Mouse (Mus musculus): Measurements from ENCODE around the gene Wfdc13.
A peak's percentile ranks its signal among the peaks of the same experiment; 100 is the strongest.
"Not testable (repeated sequence)": the region's sequence is repeated elsewhere in the genome, so short reads cannot be mapped to it uniquely, and the experiment has no call there.

The Wfdc13 gene

DNA sequence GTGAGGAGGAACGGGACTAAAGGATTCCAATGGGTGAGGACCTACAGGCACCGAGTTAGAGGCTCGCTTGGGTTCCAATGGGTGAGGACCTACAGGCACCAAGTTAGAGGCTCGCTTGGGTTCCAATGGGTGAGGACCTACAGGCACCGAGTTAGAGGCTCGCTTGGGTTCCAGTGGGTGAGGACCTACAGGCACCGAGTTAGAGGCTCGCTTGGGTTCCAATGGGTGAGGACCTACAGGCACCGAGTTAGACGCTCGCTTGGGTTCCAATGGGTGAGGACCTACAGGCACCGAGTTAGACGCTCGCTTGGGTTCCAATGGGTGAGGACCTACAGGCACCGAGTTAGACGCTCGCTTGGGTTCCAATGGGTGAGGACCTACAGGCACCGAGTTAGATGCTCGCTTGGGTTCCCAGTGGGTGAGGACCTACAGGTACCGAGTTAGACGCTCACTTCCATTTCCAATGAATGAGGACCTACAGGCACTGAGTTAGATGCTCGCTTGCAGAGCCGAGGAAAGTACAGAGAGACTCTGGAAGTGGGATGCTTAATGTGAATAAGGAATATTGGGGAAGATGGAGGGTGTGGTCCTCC lies 31.4 kb downstream of the Wfdc13 start:
- not testable (repeated sequence) for DNase-seq (ENCODE audit: low spot score)

DNA sequence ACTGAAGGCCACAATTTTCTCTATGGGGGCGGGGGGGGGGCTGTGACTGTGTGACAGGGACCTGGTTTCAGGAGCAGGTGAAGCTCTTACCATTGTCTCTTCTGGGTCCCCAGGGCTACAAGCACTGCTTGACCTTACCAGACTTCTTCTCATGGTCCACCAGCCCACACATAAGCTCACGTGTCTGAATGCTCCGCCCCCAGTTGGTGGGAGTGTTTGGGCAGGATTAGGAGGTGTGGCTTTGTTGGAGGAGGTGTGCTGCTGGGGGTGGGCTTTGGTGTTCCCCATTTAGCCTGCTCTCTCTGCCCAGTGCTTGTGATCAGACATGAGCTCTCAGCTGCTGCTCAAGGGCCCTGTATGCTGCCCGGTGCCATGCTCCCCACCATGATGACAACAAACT lies 38.4 kb downstream of the Wfdc13 start:
- no peak for DNase-seq (ENCODE audit: low spot score)

DNA sequence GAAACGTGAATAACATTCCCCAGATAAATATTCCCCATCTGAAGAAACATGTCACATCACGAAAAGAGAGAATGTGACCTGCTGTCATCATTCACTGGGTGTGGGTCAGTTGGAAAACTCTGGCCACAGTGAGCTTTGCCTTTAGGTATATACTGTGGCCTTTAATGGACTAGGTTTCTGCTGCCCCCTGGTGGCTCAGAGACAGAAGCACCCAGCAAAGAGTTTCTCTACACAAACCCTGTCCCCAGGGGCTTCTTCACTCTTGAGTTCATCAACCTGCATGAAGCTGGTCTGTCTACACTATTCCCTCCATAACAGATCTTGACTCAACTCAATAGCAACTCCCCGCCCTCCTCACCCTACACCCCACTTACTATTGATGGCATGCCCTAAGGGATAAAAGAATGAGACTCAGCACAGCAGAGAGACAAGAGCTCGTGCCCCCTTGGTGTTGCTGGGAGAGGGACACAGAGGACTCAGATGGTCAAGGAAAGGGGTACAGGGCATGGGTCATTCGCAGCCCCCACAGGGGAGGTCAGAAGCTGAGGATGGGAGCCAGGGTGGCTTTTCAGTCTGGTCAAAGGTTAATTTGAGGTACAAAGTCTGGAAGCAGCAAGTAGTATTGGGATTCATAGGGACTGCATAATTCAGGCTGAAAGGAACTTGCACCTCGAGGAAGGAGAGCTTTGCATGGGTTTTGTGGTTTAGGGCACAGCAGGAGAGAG lies 41.1 kb downstream of the Wfdc13 start:
- peak; percentile 70 for DNase-seq (ENCODE audit: low spot score)

DNA sequence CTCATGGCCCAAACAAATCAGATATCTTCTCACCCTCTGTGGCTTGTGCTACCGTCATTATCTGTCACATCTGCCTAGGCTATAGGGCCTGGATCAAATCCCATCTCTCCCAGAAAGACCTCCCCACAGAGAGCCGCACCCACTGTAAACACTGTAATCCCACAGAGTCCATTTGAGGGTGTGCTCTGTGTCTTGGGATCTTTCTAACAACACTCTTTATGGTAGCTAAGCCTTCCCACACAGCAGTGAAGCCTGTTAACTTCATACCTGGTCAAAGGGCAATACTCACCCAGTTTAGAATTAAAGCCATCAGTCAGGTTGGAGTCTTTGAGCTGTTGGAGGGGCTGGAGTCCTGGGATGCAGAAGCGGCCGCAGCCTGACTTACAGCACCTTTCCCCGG lies 46.8 kb downstream of the Wfdc13 start:
- no peak for DNase-seq (ENCODE audit: low spot score)

- no peak for DNase-seq (ENCODE audit: low spot score)
Observed at GRCm38 (mm10) chr2:164733259-164733658, 48.4 kb downstream of the Wfdc13 start.

GRCm38 (mm10) chr2:164734839-164735238 lies 49.9 kb downstream of the Wfdc13 start:
- DNase-seq (ENCODE audit: low spot score), result no peak

- DNase-seq (ENCODE audit: low spot score), result no peak
Observed at GRCm38 (mm10) chr2:164735446-164735845, 50.5 kb downstream of the Wfdc13 start.

Data from urinary bladder, postnatal 14 days (tissue).